Mouse (Mus musculus): ENCODE results near the gene Prss33.

GRCm38 (mm10) chr17:23786510-23786931 is 49.3 kb downstream of the Prss33 start:
- TF ChIP-seq CTCF (IDR thresholded peaks at IDR 0.05; ENCODE audit: borderline replicate concordance, extremely low read depth, insufficient read depth, insufficient read length) (no peak), POLR2A (IDR thresholded peaks at IDR 0.05; ENCODE audit: borderline replicate concordance, extremely low read depth, insufficient read depth, insufficient read length, poor library complexity, severe bottlenecking) (0 out of 2 replicates have a peak, but pooled peaks have one; percentile 5)
